Mouse (Mus musculus) stomach, embryonic 14.5 days (tissue): ENCODE measurements around the gene Togaram2. TPM values are rescaled to one million over a fixed set of nuclear protein-coding genes. Genes with fewer than 3 reads are reported as not detected.

Experiments used
- ATAC-seq: fragments of 200-750 bp; cut with Nextera tagmentation; 2 replicates; pipeline ENCODE4 v1.8.0; 2017; ENCODE audit warnings: low read depth, moderate TSS enrichment; ENCODE audit not compliant: insufficient number of reproducible peaks, insufficient read depth, low FRiP score
- H3K27ac ChIP-seq: fragments of 300-500 bp; sonication (generic); 2 replicates; pipeline ENCODE4 v1.5.1; 2014; ENCODE audit warnings: mild to moderate bottlenecking, low read length, moderate library complexity, mixed read lengths
- H3K27me3 ChIP-seq: fragments of 300-500 bp; sonication (generic); 2 replicates; pipeline ENCODE4 v1.6.1; 2014; ENCODE audit warnings: low read length, control low read depth, mixed read lengths; ENCODE audit not compliant: control insufficient read depth, insufficient read depth
- H3K36me3 ChIP-seq: fragments of 300-500 bp; sonication (generic); 2 replicates; pipeline ENCODE4 v1.6.1; 2014; ENCODE audit warnings: mild to moderate bottlenecking, control low read depth, low read length, moderate library complexity, mixed read lengths; ENCODE audit not compliant: control insufficient read depth, insufficient read depth
- H3K4me1 ChIP-seq: fragments of 300-500 bp; sonication (generic); 2 replicates; pipeline ENCODE4 v1.6.1; 2014; ENCODE audit warnings: low read length, control low read depth, mixed read lengths; ENCODE audit not compliant: control insufficient read depth, insufficient read depth
- H3K4me2 ChIP-seq: fragments of 300-500 bp; sonication (generic); replicated peaks from 2 replicates; pipeline ENCODE4 v1.6.1; 2014; ENCODE audit warnings: low read depth, low read length, control low read depth
- H3K4me3 ChIP-seq: fragments of 300-500 bp; sonication (generic); 2 replicates; pipeline ENCODE4 v1.5.1; 2014; ENCODE audit warnings: low read depth, low read length, control low read depth
- H3K9ac ChIP-seq: fragments of 300-500 bp; sonication (generic); replicated peaks from 2 replicates; pipeline ENCODE4 v1.6.1; 2014; ENCODE audit warnings: low read depth, mild to moderate bottlenecking, control low read depth, low read length, moderate library complexity, mixed read lengths
- H3K9me3 ChIP-seq: fragments of 300-500 bp; sonication (generic); 2 replicates; pipeline ENCODE4 v1.6.1; 2016; ENCODE audit warnings: low read depth, low read length, control low read depth; ENCODE audit not compliant: control insufficient read depth
- WGBS: fragments of 180-500 bp; shearing (Covaris S2); extraction: QIAGEN DNeasy Blood & Tissue Kit; methylation state at CpG from one replicate; pipeline ENCODE4 v1.1.7; 2014; 5-methylcytosine and 5-hydroxymethylcytosine counted together
- polyA plus RNA-seq: library from polyadenylated mRNA; unstranded; fragments of >200 nt; fragmentation: Nextera tagmentation; extraction: Ambion mirVana; gene quantifications from 2 replicates; pipeline ENCODE4 v1.2.1, GENCODE M21; 2014

Gene Togaram2
- polyA plus RNA-seq, 1 experiment from 2014 or later: 0.36 TPM

DNA sequence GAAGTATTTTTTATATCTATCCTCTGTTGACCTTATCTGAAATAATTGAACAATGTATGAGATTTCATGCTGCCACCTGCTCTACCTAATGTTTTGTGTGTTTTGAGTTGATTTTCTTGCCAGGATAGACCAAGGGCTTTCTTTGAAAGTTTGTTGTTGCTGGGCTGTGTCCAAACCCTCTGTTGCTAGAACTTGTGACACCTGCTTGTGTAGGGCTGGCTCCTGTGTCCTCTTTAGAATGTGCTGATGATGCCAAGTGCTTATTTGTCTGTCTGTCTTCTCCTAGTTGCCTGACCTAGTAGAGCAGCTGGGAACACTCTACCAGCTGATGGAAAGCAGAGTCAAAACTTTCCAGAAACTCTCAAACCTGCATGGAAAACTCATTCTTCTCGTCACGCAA, 20.6 kb upstream of the Togaram2 start:
- H3K4me1 ChIP-seq: no peaks in the 10 kb centered on the region
- ATAC-seq: no peak
- no peak overlapping the region for H3K4me3 ChIP-seq
- no peak overlapping the region for H3K9ac ChIP-seq
- H3K36me3 ChIP-seq: peaks cover 69% of the 10 kb centered on the region
- no peaks in the 10 kb centered on the region for H3K9me3 ChIP-seq
- H3K4me2 ChIP-seq: no peak overlapping the region
- H3K27ac ChIP-seq: no peak overlapping the region
- 94% methylated on average over 2 of the region's 2 CpGs for WGBS
- no peaks in the 10 kb centered on the region for H3K27me3 ChIP-seq

DNA sequence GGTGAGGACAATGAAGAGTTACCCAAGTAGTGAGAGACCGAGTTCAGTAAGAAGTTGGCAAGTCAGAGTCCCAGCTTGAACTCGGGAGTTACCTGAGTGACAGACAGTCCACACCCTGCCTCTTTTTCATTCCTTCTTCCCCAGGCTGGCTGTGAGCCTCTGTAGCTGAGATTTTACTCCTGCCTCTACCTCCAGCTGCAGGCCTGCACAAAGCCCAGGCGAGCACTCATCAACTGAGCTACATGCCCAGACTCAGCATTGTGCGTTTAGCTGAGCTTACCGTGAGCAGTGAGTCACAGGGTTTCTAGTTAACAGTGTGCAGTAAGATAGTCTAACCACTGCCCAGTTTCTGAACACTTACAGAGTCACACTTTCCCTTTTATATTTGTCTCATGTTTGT, 20.1 kb upstream of the Togaram2 start:
- no peak overlapping the region for H3K4me2 ChIP-seq
- H3K9ac ChIP-seq: no peak overlapping the region
- no peaks in the 10 kb centered on the region for H3K4me1 ChIP-seq
- no peaks in the 10 kb centered on the region for H3K9me3 ChIP-seq
- H3K27me3 ChIP-seq: no peaks in the 10 kb centered on the region
- no peak overlapping the region for H3K4me3 ChIP-seq
- H3K27ac ChIP-seq: no peak overlapping the region
- no peak for ATAC-seq
- WGBS: 72% methylated on average over 5 of the region's 5 CpGs
- peaks cover 71% of the 10 kb centered on the region for H3K36me3 ChIP-seq

DNA sequence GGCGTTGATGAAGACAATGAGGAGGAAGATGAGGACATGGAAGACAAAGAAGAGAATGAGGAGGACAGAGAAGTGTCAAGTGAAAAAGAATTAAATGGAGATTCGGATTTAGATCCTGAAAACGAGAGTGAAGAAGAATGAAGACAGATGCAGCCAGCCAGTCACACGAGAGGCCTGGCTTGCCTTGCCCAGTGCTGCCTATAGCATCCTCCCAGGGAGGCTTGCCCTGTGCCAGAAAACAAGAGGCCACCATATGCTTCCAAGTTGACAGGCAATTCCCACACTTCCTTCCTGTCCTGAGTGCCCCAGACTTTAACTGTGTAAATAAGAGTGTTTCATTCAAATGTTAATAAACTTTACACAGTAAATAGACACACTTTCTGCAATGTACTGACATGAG, 15.5 kb upstream of the Togaram2 start:
- no peaks in the 10 kb centered on the region for H3K4me1 ChIP-seq
- peaks cover 38% of the 10 kb centered on the region for H3K36me3 ChIP-seq
- no peak overlapping the region for H3K9ac ChIP-seq
- H3K4me2 ChIP-seq: no peak overlapping the region
- no peak for ATAC-seq
- no peaks in the 10 kb centered on the region for H3K27me3 ChIP-seq
- no peak overlapping the region for H3K4me3 ChIP-seq
- no peaks in the 10 kb centered on the region for H3K9me3 ChIP-seq
- WGBS: 85% methylated on average over 4 of the region's 4 CpGs
- H3K27ac ChIP-seq: no peak overlapping the region

DNA sequence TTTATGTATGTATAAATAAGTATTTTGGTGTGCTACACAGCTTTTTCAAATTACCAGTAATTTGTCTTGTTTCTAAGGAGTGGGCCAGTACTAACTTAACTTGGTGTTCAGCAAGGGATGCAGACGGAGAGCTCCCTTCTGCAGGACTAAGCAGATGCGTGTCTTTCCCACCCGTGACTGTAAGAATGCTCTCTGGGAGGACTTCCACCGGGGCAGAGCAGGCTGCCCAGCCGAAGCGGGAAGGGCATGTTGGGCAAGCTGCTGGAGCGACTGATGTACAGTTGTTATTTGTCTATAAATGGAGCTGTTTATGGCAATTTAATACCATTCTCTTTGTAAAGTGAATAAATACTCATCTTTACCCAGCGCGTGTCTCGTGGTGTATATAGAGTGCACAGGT, 14.4 kb upstream of the Togaram2 start:
- H3K4me1 ChIP-seq: no peaks in the 10 kb centered on the region
- no peak for ATAC-seq
- H3K4me2 ChIP-seq: no peak overlapping the region
- peaks cover 29% of the 10 kb centered on the region for H3K36me3 ChIP-seq
- WGBS: 93% methylated on average over 10 of the region's 10 CpGs
- no peak overlapping the region for H3K27ac ChIP-seq
- H3K4me3 ChIP-seq: no peak overlapping the region
- no peaks in the 10 kb centered on the region for H3K27me3 ChIP-seq
- no peak overlapping the region for H3K9ac ChIP-seq
- no peaks in the 10 kb centered on the region for H3K9me3 ChIP-seq

DNA sequence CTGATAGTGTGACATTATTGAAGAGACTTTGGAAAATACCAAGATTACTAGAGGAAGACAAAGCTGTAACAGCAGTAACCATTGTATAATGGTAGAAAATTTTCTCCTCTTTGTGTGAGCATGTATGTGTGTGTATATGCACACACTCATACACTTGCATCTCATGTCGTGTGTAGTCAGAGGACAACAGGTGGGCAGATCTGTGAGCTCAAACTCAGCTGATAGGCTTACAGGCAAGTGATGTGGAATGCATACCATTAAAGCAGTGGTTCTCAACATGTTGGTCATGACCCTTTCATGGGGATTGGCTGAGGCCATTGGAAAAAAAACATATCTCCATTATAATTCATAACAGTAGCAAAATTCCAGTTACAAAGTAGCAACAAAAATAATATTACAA, 12.7 kb upstream of the Togaram2 start:
- H3K4me1 ChIP-seq: no peaks in the 10 kb centered on the region
- no peak overlapping the region for H3K4me2 ChIP-seq
- no peak overlapping the region for H3K27ac ChIP-seq
- ATAC-seq: no peak
- H3K9ac ChIP-seq: no peak overlapping the region
- WGBS: 43% methylated on average over 1 of the region's 1 CpGs
- H3K36me3 ChIP-seq: peaks cover 20% of the 10 kb centered on the region
- no peak overlapping the region for H3K4me3 ChIP-seq
- H3K27me3 ChIP-seq: no peaks in the 10 kb centered on the region
- no peaks in the 10 kb centered on the region for H3K9me3 ChIP-seq

DNA sequence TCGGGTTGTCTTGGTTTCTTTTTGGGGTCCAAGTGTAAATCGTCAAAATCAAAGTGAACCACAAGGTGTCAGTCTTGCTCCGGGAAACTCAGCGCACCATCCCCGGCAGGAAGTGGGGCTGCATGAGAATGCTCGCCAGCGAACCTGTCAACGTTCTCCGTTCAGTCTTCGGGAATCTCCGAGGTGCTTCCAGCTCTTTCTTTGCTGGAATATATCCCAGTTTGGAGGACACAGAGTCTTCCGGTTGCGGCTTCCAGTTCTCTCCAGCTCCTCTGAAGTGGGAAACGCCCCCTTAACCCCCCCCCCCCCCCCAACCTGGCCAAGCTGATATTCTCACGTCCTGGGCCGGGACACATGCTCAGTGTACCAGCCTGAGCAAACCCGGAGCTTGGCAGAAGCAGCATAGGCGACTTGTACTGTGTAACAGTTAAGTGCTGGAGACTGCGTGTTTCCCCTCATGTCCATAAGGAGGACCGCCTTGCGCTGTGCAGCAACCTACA, 10.3 kb upstream of the Togaram2 start:
- H3K4me3 ChIP-seq: peak overlapping the region; percentile 24
- H3K36me3 ChIP-seq: peaks cover 2% of the 10 kb centered on the region; the same call in 1 of the 2 replicates
- H3K27me3 ChIP-seq: no peaks in the 10 kb centered on the region
- H3K4me2 ChIP-seq: peak overlapping the region; percentile 54
- no peak overlapping the region for H3K9ac ChIP-seq
- peak; percentile 71 for ATAC-seq
- H3K4me1 ChIP-seq: no peaks in the 10 kb centered on the region
- H3K27ac ChIP-seq: no peak overlapping the region
- WGBS: 8% methylated on average over 21 of the region's 21 CpGs
- no peaks in the 10 kb centered on the region for H3K9me3 ChIP-seq

DNA sequence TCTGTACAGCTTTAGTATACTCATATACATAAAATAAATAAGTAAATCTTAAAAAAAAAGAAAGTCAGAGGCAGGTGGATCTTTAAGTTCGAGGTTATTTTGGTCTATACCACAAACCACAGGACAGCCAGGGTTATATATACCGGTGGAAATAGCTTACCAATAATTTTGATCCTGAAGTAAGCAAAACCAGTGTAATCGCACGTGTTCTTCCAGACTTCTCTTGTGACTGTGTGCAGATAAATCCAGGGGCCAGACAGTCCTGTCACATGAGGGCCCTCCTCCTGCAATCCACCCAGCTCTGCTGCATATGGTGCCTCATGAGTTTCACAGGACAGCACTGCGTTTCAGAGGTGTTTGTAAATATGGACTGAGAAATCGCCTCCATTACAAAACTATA, 9.6 kb upstream of the Togaram2 start:
- Histone ChIP-seq H3K36me3 (no peaks in the 10 kb centered on the region), H3K4me3 (no peak overlapping the region), H3K27me3 (no peaks in the 10 kb centered on the region), H3K27ac (no peak overlapping the region), H3K9me3 (no peaks in the 10 kb centered on the region), H3K4me1 (no peaks in the 10 kb centered on the region), H3K9ac (no peak overlapping the region), H3K4me2 (no peak overlapping the region)
- 79% methylated on average over 6 of the region's 6 CpGs for WGBS
- ATAC-seq: no peak

DNA sequence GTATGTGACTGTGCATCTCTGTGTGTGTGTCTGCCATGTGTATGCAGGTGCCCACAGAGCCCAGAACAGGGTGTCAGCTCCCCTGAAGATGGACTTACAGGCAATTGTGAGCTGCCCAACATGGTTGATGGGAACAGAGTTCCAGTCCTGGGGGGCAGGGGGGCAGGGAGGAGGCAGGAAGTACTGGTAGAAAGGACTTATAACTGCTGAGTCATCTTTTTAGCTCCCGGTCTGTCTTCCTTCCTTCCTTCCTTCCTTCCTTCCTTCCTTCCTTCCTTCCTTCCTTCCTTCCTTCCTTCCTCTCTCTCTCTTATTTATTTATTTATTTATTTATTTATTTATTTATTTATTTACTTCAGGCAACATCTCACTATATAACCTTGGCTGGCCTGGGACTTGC, 8.9 kb upstream of the Togaram2 start:
- Histone ChIP-seq H3K9me3 (no peaks in the 10 kb centered on the region), H3K4me2 (no peak overlapping the region), H3K27ac (no peak overlapping the region), H3K9ac (no peak overlapping the region), H3K27me3 (no peaks in the 10 kb centered on the region), H3K4me3 (no peak overlapping the region), H3K4me1 (no peaks in the 10 kb centered on the region), H3K36me3 (no peaks in the 10 kb centered on the region)
- WGBS: 86% methylated on average over 1 of the region's 1 CpGs
- ATAC-seq: no peak

DNA sequence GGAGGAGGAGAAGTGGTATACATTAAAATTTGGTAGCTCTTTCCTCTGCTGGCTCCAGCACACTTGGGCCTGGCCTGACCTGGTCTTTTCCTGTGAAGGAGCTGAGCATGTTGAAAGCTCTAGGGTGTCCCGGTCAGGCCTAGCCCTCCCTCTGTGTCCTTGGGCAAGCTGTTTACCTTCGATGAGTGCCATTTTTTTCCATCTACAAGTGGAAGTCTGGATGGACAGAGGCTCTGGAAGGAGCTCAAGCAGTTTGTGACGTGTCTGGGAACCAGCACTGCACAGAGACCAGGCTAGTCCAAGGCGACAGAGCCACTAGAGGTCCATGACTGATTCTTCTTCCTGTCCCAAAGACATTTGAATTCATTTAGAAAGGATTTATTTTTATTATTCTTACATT, 7.9 kb upstream of the Togaram2 start:
- no peaks in the 10 kb centered on the region for H3K27me3 ChIP-seq
- H3K9ac ChIP-seq: no peak overlapping the region
- ATAC-seq: no peak
- no peak overlapping the region for H3K27ac ChIP-seq
- H3K9me3 ChIP-seq: no peaks in the 10 kb centered on the region
- no peak overlapping the region for H3K4me3 ChIP-seq
- H3K36me3 ChIP-seq: no peaks in the 10 kb centered on the region
- WGBS: 81% methylated on average over 4 of the region's 4 CpGs
- no peak overlapping the region for H3K4me2 ChIP-seq
- H3K4me1 ChIP-seq: no peaks in the 10 kb centered on the region
